Mouse (Mus musculus): Measurements from ENCODE around the gene A730061H03Rik.
A peak's percentile ranks its signal among the peaks of the same experiment; 100 is the strongest.

The A730061H03Rik gene

GRCm38 (mm10) chr14:55581981-55582681 lies 21.9 kb upstream of the A730061H03Rik start:
- no peak for DNase-seq (ENCODE audit: low read depth, low spot score)

DNA sequence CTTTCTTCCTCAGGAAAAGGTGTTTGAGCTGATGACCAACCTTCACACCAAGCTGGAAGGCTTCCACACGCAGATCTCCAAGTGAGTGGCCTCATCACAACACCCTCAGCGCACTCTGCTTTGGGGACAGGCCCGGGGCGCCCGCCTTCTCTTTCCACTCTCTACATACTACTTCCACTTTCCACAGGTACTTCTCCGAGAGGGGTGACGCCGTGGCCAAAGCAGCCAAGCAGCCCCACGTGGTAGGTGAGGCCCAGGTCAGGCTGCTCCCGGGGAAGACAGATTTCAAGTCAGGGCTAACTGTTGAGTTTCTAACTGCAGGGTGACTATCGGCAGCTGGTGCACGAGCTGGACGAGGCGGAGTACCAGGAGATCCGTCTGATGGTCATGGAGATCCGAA lies 20.5 kb upstream of the A730061H03Rik start:
- DNase-seq (ENCODE audit: low read depth, low spot score), result no peak

DNA sequence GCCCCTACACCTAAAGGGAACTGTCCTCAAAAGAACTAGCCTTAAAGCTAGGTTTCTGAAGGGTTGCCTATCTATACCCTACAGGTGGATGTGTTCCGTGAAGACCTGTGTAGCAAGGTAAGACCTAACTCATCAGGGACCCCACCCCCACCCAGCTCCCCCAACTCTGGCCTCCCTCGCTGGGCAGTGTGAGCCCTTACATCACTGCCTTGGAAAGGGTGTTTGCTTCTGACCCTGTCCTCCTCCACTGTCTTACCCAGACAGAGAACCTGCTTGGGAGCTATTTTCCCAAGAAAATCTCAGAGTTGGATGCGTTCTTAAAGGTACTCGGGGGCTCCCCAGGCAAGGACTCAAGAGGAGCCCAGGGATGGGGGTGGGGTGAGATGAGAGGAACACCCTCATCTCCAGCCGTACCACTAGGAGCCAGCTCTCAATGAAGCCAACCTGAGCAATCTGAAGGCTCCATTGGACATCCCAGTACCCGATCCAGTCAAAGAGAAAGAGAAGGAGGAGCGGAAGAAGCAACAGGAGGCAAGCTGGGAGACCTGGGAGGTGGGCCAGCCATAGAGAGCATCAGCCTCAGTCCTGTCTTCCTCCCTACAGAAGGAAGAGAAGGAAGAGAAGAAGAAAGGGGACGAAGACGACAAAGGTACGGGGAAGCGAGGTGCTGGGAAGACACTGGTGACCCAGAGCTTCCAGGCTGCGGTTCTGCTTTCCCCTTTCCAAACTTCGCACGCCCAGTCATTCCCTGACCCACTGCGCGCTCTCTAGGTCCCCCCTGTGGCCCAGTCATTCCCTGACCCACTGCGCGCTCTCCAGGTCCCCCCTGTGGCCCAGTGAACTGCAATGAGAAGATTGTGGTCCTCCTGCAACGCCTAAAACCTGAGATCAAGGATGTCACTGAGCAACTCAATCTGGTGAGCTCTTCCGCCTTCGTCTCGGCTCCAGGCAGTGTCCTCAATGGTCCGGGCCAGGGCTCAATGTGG lies 19.6 kb upstream of the A730061H03Rik start:
- no peak for DNase-seq (ENCODE audit: low read depth, low spot score)

- DNase-seq (ENCODE audit: low read depth, low spot score), result no peak
Observed at GRCm38 (mm10) chr14:55578668-55579269, 18.6 kb upstream of the A730061H03Rik start.

DNA sequence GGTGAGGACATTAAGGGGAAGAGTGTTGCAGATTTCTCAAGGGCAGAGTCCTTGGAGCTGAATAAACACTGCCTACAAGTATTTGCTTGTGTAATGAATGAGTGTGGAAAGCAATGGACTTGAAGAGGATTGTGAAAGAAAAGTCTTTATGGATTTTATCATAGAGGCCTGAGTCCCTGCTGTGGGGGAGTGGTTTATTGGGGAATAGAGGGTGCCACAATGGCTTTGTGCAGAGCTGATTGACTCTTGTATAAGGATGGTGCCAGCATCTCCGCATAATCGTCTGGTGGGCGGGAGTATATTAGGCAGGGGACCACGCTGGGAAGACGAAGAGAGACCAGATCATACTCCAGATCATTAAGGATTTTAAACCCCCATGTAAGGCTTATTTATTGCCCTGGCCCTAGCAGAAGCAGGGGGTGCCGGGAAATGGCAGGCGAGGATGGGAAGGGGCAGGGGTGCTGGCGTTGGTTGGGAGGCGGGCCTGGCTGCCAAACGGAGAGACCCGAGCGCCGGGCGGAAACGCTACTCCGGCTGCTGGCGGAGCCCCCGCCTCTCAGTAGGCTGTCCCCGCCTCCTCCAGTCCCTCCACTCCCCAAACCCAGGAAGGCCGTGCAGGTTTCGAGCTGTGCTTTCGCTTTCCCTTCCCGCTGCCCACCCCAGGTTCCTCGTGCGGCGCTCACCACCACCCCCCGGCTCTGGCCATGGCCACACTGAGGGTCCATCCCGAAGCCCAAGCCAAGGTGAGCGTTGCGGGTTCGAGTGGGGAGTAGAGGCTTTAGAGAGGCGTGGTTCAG lies 17.9 kb upstream of the A730061H03Rik start, which contains the start of gene Psme1:
Gene Psme1 (plus strand): TSS at position 253 of the 797 bp plus-strand sequence.
- DNase-seq (ENCODE audit: low read depth, low spot score), result peak; percentile 28

- no peak for DNase-seq (ENCODE audit: low read depth, low spot score)
Observed at GRCm38 (mm10) chr14:55576376-55576775, 16.2 kb upstream of the A730061H03Rik start.

- DNase-seq (ENCODE audit: low read depth, low spot score), result no peak
Observed at GRCm38 (mm10) chr14:55575711-55576110, 15.5 kb upstream of the A730061H03Rik start.

DNA sequence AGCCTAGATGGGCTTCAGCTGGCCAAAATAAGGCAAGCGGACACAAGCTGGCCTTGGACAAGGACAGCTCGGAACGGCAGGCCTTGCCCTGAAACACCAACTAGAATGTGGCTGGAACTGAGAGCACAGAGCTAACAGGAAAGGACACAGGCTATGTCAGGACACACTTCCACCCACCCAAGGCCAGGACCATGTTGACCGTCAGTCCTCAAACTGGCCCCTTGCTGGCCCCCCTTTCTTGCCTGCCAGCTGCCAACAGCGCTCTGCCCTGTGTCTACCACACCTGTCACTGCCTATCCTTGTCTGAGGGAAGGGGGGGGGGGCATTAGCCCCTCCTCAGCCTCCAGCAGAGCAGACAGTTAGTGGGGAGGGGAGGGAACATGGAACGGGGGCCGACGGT lies 15.1 kb upstream of the A730061H03Rik start, which contains the start of gene Fitm1:
Gene Fitm1 (plus strand): TSS at position 316 of the 400 bp plus-strand sequence.
- DNase-seq (ENCODE audit: low read depth, low spot score), result no peak

GRCm38 (mm10) chr14:55571760-55572159 lies 11.6 kb upstream of the A730061H03Rik start:
- DNase-seq (ENCODE audit: low read depth, low spot score), result no peak

GRCm38 (mm10) chr14:55570588-55570987 lies 10.4 kb upstream of the A730061H03Rik start:
- DNase-seq (ENCODE audit: low read depth, low spot score), result no peak

DNA sequence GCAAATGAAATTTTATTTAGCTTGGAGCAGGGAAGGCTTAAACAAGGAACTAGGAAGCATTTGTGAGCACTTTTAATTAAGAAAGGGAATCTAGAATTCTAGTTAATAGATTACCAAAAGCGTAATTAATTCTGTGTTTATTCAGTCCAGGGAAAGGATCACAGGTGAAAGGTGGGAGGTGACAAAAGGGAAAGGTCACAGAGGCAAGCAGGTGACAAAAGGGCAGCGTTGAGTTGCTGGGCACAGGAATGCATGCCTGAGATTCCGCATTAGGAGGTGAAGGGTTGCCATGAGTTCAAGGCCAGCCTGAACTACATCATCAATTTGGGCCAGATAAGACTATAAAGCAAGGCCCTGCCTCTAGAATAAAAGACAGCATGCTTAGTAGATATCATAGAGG lies 7.3 kb upstream of the A730061H03Rik start:
- no peak for DNase-seq (ENCODE audit: low read depth, low spot score)

DNA sequence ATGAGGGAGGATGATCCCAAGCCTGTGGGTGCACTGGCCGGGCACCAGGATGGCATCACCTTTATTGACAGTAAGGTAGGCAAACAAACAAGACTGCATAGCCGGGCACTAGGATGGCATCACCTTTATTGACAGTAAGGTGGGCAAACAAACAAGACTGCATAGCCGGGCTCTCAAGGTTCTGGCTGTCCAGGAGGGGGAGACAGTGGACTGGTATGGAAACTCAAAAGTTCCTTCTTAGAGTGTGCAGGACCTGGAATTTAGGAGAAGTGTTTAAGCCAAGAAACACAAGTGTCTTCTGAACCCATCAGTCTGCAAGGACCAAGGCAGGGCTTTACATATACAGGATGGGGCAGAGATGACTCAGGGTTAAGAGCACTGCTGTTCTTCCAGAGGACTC lies 5.5 kb upstream of the A730061H03Rik start:
- DNase-seq (ENCODE audit: low read depth, low spot score), result no peak

GRCm38 (mm10) chr14:55563249-55563648 lies 3.0 kb upstream of the A730061H03Rik start:
- no peak for DNase-seq (ENCODE audit: low read depth, low spot score)

GRCm38 (mm10) chr14:55561860-55562259 lies 1.7 kb upstream of the A730061H03Rik start:
- DNase-seq (ENCODE audit: low read depth, low spot score), result no peak

DNA sequence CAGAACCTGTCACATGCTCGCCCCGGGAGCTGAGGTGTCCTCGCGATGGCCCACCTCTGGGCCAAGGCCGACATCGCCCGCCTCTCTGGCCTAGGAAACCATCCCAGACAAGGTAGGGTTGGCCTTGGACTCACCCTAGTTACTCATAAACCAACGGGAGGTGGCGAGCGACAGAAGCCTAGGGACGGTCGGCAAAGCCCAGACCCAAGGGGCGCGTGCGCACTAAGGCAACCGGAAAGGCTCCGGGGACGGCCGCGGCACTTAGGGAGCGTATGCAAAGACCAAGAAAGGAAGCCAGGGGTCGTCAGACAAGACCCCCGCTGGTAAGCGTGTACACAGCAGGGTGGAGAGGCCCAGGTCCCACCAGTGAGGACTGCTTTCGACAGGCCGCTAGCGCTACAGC lies 406 bp downstream of the A730061H03Rik start, which contains the start of gene Dcaf11:
Gene Dcaf11 (plus strand): TSS at position 208 of the 403 bp plus-strand sequence.
- peak; percentile 89 for DNase-seq (ENCODE audit: low read depth, low spot score)

GRCm38 (mm10) chr14:55558740-55559448 lies 1.3 kb downstream of the A730061H03Rik start:
- no peak for DNase-seq (ENCODE audit: low read depth, low spot score)

GRCm38 (mm10) chr14:55557587-55557986 lies 2.6 kb downstream of the A730061H03Rik start:
- no peak for DNase-seq (ENCODE audit: low read depth, low spot score)

DNA sequence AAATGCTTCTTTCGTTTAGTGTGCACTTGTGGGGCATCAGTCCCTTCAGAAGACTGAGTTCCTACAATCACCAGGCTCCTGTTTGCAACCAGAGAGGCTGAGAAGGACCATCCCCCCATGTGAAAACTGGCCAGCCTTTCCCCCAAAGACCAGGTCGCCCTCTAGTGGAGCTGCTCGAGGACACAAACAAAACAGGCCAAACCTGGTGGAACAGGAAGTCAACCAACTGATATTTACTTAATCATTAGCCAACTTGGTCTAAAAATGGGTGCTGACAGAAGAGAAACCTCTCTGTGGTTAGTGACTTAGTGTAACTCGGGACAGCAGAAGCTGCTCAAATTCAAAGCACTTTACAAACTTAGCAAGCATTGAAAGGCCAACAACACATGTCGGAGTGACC lies 3.2 kb downstream of the A730061H03Rik start:
- no peak for DNase-seq (ENCODE audit: low read depth, low spot score)

GRCm38 (mm10) chr14:55555788-55556187 lies 4.4 kb downstream of the A730061H03Rik start:
- DNase-seq (ENCODE audit: low read depth, low spot score), result no peak

DNA sequence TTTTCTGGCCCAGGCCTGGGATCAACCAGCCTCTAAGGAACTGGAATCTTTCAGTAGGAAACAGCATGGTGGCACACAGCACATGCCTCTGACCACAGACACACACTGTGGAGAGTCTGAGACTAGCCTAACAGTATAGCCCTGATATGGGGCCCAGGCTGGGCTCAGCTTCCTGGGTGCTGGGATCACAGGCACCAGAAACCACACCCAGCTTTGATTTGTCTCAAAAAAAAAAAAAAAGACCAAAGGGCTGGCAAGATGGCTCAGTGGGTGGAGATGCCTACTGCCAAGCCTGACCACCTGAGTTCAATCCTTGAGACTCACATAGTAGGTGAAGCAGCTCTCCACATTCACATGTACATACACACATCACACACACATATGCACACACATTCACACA lies 5.6 kb downstream of the A730061H03Rik start:
- no peak for DNase-seq (ENCODE audit: low read depth, low spot score)

All from telencephalon, adult 2 months (tissue).